Mouse (Mus musculus) adrenal gland, postnatal 14 days (tissue): ENCODE measurements around the gene Exoc6. TPM values are rescaled to one million over a fixed set of nuclear protein-coding genes. Genes with fewer than 3 reads are reported as not detected.
A peak's percentile ranks its signal among the peaks of the same experiment; 100 is the strongest.
"Not testable (repeated sequence)": the region's sequence is repeated elsewhere in the genome, so short reads cannot be mapped to it uniquely, and the experiment has no call there.

Source experiments
- DNase-seq: peaks from one replicate; pipeline ENCODE4 v3.0.0; 2021; ENCODE audit warnings: mixed read lengths
- long read RNA-seq, 2 experiments: library from polyadenylated mRNA; stranded (forward); transcript quantifications; one replicate each; pipeline ENCODE4 v2.0.0; 2021
- total RNA-seq: library from RNA; stranded (reverse); gene quantifications from 2 replicates; pipeline ENCODE4 v1.2.3, GENCODE M21; 2021

The Exoc6 gene
- total RNA-seq: 22.5 and 26.9 TPM in 2 replicates
- long read RNA-seq, experiment 1, transcript Exoc6-201 (22 exons, 3,543 nt): major isoform, 29 of 44 reads
- long read RNA-seq, experiment 1, partial matches to known transcripts: 5 of 44 reads
- long read RNA-seq, experiment 1, other reads (novel, unspliced or antisense): 10 of 44 reads
- long read RNA-seq, experiment 2, transcript Exoc6-201 (22 exons, 3,543 nt): major isoform, 22 of 29 reads
- long read RNA-seq, experiment 2, partial matches to known transcripts: 6 of 29 reads
- long read RNA-seq, experiment 2, other reads (novel, unspliced or antisense): 1 of 29 reads

DNA sequence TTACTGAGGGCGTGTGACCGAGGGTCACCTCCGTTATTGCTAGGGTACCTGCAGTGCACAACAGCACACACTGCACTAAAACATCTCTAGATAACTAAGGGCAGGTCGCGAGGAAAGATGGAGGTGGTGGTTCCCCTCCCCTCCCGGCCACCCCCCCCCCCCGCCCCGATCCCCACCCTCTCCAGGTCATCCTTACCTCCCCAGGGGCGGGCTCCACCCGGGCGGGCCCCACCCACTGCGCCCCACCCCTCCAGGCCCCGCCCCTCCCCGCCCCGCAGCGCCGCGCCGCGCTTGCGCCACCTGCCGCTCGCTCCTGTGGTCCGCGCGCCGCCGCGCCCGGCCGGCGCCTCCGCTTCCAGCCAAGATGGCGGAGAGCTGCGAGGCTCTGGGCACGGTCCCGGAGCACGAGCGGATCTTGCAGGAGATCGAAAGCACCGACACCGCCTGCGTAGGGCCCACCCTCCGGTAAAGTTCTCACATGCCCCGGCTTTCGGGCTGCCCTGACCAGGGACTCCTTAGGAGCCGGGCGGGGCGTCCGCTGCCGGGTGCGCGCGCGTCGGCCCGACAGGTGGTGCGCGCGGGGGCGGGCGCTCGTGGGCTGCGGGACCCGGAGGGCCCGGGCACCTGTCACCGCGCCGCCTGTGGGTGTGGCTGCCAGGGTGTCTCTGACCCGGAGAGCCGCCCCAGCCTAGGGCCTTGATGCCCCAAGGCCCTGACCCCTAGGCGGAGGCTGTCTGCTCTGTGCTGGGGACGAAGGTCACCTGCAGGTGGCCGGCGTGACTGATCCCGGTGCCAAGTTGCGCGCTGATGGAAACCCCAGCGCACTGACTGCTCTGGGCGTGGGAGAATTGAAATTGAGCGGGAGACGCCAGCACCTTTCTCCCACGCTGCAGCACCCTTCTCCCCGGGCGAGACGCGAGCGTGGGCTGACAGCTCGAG is at the start of gene Exoc6:
Exoc6 (plus strand) TSS at position 318 of the 939 bp plus-strand sequence.
- DNase-seq: peak; percentile 88

DNA sequence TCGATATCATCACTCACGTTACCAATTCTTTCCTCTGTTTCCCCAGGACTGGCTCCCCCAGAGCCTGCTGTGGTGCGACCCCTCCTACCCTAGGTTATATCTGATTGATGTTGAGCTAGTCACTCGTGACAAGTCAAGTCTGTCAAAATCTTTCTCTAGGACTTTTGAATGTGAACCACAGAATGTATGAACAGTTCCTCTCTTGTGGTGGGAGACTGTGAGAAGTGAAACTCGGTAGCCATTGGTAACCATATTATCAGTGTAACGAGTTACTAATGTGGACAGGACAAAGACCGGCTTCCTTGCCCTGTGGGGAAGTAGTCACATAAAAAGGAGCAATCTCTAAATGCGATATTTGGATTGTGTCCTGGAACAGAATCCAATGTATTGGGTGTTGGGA is 47.2 kb upstream of the Exoc6 start:
- no peak for DNase-seq

DNA sequence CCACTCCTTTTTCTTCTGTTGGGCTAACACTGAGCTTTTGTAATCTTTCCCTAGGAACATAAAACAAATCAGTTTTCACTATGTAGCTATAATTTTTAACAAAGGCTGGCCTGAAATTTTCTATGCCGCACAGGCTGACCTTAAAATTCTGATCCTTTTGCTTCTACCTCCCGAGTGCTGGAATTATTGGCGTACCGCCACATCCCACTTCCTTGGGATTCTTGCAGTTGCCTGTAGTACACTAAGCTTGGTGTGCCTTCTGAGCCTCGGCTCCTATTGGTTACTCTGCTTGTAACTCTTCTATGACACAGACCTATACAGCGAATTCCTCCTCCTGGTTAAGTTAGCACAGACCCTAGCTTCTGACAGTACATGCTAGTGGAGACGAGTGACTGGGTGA is 44.2 kb upstream of the Exoc6 start:
- peak; percentile 25 for DNase-seq

DNA sequence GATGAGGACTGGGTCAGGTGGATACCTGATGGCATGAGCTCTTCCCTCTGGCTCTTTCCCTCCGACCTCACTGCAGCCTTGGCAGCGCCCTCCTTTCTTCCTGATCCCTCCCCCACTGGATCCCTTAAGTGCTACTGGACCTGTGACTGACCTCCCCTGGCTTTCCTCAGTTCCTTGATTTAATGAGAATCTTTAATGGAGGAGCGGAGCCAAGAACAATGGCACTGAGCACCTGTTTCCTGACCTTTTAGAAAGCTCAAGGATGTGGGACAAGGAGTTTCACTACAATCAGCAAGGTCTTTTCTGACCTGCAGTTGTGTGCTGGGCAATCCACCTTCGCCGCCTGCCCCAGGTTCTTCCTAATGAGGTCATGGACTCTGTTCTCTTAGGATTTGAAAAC is 43.6 kb upstream of the Exoc6 start:
- DNase-seq: no peak

DNA sequence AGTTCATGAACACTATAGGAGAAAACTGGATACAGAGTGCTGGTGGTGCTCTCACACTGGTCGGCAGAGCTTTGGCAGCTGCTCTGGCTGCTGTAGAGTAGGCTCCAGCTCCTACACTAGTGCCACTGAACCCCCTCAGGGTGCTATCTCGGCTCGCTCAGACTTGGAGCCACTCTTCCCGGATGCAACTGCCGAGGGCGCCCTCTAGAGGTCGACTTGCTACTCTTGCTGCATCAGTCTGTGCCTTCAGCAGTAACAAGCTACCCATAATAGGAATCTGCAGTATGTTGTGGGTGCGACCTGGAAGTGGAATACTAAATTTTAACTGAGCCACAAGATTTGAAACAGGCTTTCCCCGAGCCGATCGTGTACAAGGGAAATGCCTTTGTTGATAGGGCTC is 40.5 kb upstream of the Exoc6 start:
- DNase-seq: peak; percentile 94

DNA sequence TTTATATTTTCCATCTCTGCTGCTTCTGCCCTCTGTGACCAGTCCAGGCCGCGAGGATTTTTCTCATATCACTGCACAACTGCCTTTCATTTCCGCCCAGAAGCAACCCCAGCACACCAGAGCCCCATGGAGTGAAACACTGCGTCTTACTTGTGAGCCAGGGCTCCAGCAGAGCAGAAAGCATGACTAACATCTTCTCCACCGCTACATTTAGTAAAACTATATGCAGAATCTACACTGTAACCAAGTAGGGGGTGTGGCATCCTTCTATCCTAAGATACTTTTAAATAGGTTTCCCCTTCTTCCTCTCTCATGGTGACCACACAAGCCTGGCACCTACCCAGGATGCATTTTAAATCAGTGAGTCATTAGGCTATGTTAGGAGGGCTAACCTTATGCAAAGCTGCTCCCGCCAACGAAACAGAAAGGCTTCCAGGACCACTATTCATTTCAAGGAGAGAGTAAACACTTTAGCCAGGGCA is 35.4 kb upstream of the Exoc6 start:
- no peak for DNase-seq

DNA sequence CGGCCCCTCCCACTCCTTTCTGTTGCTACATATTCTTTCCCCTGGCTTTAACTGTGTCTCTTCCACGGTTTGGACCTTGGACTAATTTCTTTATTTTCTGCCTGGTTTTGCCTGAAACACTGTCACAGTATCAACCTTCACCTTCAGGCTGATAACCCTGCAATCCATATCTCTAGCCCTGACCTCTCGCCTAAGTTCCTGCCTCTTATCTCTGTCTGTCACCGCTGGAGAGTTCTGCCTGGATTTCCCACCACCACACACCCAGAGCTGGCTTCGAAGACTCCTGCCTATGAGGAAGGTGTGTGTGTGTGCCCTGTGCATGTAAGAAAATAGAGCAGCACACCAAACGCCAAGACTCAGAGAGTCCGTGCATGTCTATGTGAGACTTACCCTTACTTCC is 32.8 kb upstream of the Exoc6 start:
- no peak for DNase-seq

DNA sequence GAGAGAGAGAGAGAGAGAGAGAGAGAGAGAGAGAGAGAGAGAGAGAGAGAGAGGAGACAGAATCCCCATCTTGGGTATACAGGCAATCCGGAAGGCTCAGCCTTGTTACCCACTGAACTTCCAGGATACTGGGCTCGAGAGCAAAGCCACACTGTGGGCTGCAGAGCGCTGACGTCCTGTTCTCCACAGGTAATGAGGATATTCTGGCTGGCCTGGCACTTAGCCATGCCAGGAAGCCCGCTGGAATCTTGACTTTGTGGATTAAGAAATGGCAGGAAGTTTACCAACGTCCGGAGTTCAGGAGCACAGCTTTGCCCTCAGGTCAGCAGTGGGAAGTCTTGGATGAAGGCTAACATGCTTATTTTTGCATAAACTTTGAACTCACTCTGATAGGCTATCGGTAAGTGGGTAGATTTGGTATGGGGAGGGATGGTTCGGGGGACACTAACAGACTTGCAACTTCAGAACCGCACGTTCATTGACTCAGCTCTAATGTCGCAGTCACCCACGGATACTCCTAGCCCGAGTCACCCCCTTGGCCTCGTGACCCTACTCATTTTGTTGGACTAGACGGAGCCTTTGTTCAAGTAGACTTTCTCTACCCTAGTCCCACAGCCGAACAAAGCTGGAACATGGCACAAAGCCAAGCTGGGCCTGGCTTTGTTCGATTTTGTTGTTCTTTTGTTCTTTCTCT is 29.3 kb upstream of the Exoc6 start:
- peak; percentile 25 for DNase-seq

DNA sequence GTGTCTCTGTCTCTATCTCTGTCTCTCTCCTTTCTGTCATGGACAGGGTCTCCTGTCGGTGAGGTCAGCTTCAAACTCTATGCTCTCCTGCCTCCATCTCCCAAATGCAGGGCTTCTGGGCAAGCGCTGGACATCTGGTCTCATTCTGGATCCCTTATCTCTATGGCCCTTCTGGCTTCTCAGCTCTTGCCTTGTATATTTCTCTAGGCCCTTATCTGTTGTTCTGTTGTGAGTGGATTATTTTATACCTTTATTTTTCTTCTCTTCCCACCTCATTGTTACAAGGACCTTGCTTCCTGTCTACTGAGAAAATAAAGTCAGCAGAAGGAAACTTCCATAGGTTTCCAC is 28.8 kb upstream of the Exoc6 start:
- no peak for DNase-seq

DNA sequence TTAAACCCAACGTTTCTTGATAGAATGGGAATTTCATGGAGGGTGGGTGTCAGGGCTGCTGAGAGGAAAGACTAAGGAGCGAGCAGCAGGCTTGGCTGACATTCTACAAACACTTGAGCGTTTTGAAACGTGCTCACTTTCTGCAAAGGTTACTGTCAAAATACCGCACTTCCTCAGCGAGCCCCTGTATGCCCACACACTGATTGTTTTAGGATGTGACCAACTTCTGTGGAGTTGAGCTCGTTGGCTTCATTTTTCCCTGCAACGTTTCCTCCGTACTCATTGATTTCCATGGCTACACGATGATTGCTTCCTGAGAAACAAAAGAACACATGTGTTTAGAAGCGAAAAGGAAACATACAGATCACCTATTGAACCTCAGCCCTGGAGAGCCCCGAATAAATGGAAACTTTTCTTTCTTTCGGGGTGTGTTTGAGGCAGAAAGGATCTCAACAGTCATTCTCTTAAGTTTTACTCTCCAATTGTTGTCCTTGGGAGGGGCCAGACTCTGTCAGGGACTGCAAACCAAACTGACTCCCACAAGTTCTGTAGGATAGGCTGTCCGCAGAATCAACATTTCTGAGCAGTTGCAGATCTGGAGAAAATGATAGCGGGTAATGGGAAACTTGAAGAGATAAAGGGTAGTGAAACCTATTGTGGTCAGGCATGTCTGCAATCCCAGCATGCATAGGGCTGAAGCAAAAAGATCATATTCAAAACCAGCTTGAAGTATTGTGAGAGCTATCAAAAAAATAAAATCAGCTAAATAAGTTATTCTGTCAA is 26.7 kb upstream of the Exoc6 start:
- DNase-seq: no peak

DNA sequence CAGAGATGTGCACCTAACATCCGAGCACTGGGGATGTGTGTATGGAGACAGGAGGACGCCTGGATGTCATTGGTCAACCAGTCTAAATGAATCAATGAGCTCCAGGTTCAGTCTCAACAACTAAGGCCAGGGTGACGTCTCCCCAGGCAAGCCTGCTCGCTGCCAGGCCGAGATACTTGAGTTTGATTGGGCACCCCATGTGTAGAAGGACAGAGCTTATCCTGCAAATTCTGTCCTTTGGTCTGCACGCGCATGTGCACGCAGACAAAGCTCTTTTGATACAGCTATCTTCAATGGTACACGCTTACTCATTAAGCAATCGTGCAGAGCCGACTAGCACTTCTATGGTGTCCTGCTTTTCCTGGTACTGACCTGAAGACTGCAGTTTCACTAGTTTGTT is 24.3 kb upstream of the Exoc6 start:
- DNase-seq: no peak

DNA sequence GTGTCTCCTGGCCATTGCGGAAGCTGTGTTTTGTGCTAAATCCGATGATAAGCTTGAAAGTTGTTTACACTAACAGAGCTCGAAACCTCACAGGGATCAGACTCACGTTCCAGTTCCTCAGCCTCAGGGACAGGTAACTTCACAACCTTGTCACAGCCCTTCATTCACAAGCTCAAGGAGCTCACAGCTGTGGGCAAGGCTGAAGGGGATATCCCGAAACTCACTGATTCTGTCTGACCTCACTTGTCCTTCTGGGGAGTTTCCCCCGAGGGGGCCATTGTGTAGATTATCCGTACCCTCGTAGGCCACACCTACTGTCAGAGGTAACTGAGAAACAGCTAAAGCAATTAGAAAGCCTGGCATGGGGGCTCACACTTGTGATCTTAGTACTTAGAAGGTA is 23.4 kb upstream of the Exoc6 start:
- DNase-seq: no peak

DNA sequence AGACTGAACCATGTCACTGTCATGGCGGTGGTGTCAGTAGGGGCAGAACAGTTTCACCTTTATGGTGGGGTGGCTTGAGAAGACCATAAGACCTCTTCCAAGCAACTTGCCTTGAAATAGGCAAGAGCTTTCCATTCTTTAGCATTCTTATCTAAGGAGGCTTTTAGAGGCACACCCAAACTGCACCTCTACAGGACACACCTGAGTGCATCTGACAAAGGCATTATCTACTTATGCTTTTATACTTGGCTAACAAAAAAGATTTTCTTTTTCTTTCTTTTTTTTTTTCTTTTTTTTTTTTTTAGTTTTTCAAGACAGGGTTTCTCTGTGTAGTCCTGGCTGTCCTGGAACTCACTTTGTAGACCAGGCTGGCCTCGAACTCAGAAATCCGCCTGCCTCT is 22.5 kb upstream of the Exoc6 start:
- DNase-seq: not testable (repeated sequence)

DNA sequence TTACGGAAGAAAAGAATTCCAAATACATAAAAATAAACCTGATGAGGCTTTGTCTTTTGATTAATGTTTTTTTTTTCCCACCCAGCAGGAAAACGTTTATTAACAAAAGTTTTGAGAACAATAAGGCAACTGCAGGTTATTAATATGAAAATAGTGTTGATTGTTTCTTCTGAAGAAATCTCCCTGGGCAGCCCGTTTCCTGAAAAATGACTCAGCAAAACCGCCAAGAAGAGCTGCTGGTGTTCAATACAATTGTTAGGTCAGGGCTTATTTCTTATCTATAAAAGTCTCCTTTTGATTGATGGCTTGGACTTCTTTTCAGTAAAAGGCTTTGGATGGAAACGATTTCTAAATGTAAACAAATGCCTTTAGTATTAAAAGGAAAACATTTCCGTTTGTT is 21.6 kb upstream of the Exoc6 start:
- no peak for DNase-seq

DNA sequence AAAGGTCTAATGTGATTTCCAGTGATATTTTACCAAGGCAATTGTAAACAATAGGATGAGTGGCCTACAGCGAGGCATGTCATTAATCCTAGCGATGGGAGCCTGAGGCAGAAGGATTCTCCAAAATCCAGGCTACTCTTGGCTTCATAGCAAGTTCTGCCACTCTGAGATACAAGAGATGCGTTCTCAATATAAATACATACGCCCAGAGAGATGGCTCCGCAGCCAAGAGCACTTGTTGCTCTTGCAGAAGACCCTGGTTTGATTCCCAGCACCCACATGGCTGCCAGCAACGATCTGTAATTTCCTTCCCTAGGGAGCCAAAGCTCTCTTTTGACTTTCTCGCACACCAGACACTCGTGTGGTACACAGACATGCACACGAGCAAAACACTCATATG is 20.9 kb upstream of the Exoc6 start:
- DNase-seq: no peak

DNA sequence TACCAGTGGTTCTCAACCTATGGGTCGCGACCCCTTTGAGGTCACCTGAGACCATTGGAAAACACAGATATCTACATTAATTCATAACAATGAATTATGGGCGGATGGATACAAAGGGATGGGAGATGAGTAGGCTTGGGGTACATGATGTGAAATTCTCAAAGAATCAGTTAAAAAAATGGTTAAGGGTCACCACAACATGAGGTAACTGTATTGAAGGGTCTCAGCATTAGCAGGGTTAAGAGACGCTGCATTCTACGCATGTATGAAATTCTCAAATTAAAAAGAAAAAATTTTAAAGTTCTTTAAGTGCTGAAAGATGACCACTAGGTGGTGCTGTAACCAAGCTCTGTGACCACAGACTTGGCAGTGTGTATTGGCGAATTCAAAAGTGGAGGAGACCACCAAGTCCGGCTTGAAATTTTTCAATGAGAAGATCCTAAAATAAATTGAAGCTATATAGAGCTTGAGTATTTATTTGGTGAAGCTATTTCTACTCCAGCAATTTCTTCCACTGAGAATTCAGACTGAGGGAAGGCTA is 20.2 kb upstream of the Exoc6 start:
- peak; percentile 49 for DNase-seq

DNA sequence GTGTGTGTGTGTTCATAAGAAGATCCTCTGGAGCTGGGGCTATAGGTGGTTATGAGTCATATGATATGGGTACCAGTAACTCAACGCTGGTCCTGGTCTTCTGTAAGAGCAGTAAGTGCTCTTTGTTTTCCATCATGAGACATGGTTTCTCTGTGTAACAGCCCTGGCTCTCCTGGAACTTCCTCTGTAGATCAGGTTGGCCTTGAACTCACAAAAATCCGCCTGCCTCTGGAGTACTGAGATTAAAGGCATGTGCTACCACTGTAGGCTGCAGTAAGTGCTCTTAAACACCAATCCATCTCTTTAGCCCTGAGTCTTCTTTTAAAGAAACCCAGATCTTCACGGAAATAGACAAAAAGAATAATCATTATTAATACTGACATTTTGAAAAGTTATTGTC is 19.6 kb upstream of the Exoc6 start:
- no peak for DNase-seq

DNA sequence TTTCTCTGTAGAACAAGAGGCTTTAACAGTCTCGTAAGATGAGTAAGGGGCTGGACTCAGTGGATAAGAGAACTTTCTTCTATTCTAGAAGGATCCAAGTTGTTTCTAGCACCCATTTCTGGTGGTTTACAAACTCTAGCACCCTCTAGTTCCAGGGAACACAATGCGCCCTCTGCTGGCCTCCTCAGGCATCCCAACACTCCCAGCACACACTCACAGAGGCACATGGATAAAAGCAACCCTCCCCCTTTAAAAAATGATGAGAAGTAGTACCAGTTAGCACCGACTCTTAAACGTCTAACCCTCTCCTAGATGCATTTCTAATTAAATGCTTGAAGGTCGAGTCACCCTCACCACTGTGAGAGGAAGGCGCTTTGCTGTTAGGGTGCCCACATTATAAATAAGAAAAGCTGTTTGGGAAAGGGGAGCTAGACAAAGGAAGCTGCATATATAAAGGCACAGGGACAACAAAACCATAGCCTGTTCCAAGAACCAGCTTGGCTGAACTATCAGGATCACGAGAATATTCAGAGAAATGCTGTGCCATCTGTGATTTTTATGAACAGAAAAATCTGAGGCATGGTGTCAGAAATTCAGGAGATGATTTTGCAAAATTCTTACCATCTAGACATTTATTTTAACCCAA is 18.9 kb upstream of the Exoc6 start:
- peak; percentile 56 for DNase-seq

DNA sequence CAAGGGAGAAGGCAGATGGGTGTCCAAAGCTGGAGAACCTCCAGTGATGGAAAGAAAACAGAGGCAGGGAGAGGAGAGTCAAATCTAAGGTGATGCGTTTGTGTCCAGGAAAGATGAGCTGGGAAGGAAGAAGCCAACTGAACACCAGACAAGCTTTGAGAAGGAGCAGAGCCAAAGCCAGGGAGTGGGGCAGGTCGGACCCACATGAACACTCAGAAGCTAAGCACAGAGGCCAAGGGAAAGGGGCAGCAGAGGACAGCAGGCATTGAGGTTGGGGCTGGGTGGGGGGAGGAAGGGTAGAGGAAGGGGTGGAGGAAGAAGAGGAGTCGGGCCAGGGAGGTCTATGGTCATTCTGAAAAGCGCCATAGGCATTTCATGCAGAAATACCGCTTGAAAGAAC is 17.0 kb upstream of the Exoc6 start:
- no peak for DNase-seq

DNA sequence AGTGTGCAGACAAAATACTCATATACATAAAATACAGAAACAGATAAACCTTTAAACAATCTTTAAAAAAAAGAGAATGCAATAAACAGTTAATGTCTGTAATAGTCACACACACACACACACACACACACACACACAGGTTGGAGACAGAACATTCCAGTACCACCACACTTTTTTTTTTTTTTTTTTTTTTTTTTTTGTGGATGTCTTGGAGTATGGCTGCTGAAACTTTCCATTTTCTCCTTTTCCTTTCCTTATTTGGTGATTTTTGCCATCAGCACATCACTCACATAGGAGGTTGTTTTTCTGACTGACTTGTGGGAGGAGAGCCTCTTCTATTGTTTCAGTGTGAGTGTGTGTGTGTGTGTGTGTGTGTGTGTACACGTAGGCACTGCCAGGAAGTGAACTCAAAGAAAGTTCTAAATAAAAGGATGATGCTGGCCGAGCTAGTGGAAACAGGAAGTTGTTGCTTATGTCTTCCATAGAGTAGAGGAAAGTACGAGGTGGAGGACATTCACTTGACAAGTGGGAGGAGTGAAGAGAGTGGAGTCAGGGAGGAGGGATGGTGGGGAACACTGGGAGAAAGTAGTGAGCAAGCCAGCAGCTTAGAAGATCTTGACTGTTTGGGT is 15.4 kb upstream of the Exoc6 start:
- DNase-seq: no peak

DNA sequence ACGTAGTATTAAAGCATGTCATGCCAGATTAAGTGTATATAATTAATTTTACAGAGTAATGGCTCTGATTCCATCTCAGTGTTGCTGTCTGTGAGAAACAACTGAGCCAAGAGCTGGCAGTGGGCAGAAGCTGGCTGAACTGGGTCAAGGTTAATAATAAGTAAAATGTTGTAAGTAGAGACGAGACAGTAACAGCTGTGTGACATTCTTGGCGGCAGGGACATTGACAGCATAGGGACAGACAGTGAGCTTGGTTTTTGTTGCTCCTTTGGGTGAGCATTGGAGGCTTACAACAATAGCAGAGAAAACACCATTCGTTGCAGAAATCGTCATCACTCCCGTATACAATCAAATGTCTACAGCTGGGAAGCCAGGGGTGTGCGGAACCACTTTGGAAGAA is 13.8 kb upstream of the Exoc6 start:
- peak; percentile 30 for DNase-seq
